Mouse (Mus musculus): ENCODE measurements around the gene Cul9.
A peak's percentile ranks its signal among the peaks of the same experiment; 100 is the strongest.
"Not testable (repeated sequence)": the region's sequence is repeated elsewhere in the genome, so short reads cannot be mapped to it uniquely, and the experiment has no call there.

The Cul9 gene

GRCm38 (mm10) chr17:46496623-46497434, 49.4 kb downstream of the Cul9 start, which contains the start of gene Dnph1:
Gene Dnph1 (plus strand): TSS chr17:46496711.
- DNase-seq: peak; percentile 90

GRCm38 (mm10) chr17:46496081-46496480, 50.1 kb downstream of the Cul9 start:
- DNase-seq: not testable (repeated sequence)

- DNase-seq: no peak
Observed at GRCm38 (mm10) chr17:46495486-46495885, 50.7 kb downstream of the Cul9 start.

- no peak for DNase-seq
Observed at GRCm38 (mm10) chr17:46487431-46487830, 58.8 kb downstream of the Cul9 start, which contains the start of gene Ttbk1. Gene Ttbk1 (minus strand): TSS chr17:46487675.

GRCm38 (mm10) chr17:46486995-46487394, 59.2 kb downstream of the Cul9 start:
- DNase-seq: no peak

- no peak for DNase-seq
Observed at GRCm38 (mm10) chr17:46484461-46484875, 61.7 kb downstream of the Cul9 start.

- DNase-seq: peak; percentile 93
Observed at GRCm38 (mm10) chr17:46484021-46484431, 62.2 kb downstream of the Cul9 start.

GRCm38 (mm10) chr17:46483561-46484001, 62.6 kb downstream of the Cul9 start:
- DNase-seq: peak; percentile 77

GRCm38 (mm10) chr17:46477286-46477685, 68.9 kb downstream of the Cul9 start:
- DNase-seq: peak; percentile 50

GRCm38 (mm10) chr17:46476601-46477000, 69.6 kb downstream of the Cul9 start:
- no peak for DNase-seq

- no peak for DNase-seq
Observed at GRCm38 (mm10) chr17:46467830-46468229, 78.4 kb downstream of the Cul9 start.

- no peak for DNase-seq
Observed at GRCm38 (mm10) chr17:46462226-46462625, 84.0 kb downstream of the Cul9 start.

- peak; percentile 45 for DNase-seq
Observed at GRCm38 (mm10) chr17:46461347-46461746, 84.8 kb downstream of the Cul9 start.

GRCm38 (mm10) chr17:46460673-46461072, 85.5 kb downstream of the Cul9 start:
- no peak for DNase-seq

GRCm38 (mm10) chr17:46458439-46458838, 87.7 kb downstream of the Cul9 start:
- DNase-seq: no peak

GRCm38 (mm10) chr17:46457791-46458190, 88.4 kb downstream of the Cul9 start:
- peak; percentile 75 for DNase-seq

GRCm38 (mm10) chr17:46455110-46455691, 91.0 kb downstream of the Cul9 start:
- DNase-seq: peak; percentile 51

GRCm38 (mm10) chr17:46454539-46454938, 91.6 kb downstream of the Cul9 start:
- DNase-seq: no peak

GRCm38 (mm10) chr17:46453970-46454411, 92.2 kb downstream of the Cul9 start:
- no peak for DNase-seq

- DNase-seq: peak; percentile 31
Observed at GRCm38 (mm10) chr17:46453302-46453948, 92.8 kb downstream of the Cul9 start.

GRCm38 (mm10) chr17:46452683-46453082, 93.5 kb downstream of the Cul9 start:
- DNase-seq: peak; percentile 82
